Mouse (Mus musculus) hindbrain, embryonic 13.5 days (tissue): ENCODE data around the gene Impad1. TPM values are rescaled to one million over a fixed set of nuclear protein-coding genes. Genes with fewer than 3 reads are reported as not detected.

Experiments used
- ATAC-seq: fragments of 200-750 bp; cut with Nextera tagmentation; 2 replicates; pipeline ENCODE4 v1.8.0; 2017; ENCODE audit warnings: moderate TSS enrichment; ENCODE audit not compliant: low FRiP score
- H3K27ac ChIP-seq: fragments of 300-500 bp; sonication (generic); 2 replicates; pipeline ENCODE4 v1.5.1; 2015; ENCODE audit warnings: inconsistent platforms, mild to moderate bottlenecking, moderate library complexity
- H3K27me3 ChIP-seq: fragments of 300-500 bp; sonication (generic); 2 replicates; pipeline ENCODE4 v1.6.1; 2015; ENCODE audit warnings: mild to moderate bottlenecking, inconsistent platforms
- H3K36me3 ChIP-seq: fragments of 300-500 bp; sonication (generic); 2 replicates; pipeline ENCODE4 v1.6.1; 2015; ENCODE audit warnings: mild to moderate bottlenecking, inconsistent platforms
- H3K4me1 ChIP-seq: fragments of 300-500 bp; sonication (generic); replicated peaks from 2 replicates; pipeline ENCODE4 v1.6.1; 2015; ENCODE audit warnings: inconsistent platforms
- H3K4me2 ChIP-seq: fragments of 300-500 bp; sonication (generic); 2 replicates; pipeline ENCODE4 v1.6.1; 2015; ENCODE audit warnings: inconsistent platforms, mild to moderate bottlenecking, moderate library complexity
- H3K4me3 ChIP-seq: fragments of 300-500 bp; sonication (generic); 2 replicates; pipeline ENCODE4 v1.5.1; 2015; ENCODE audit warnings: mild to moderate bottlenecking, inconsistent platforms
- H3K9ac ChIP-seq: fragments of 300-500 bp; sonication (generic); 2 replicates; pipeline ENCODE4 v1.6.1; 2015; ENCODE audit warnings: mild to moderate bottlenecking, inconsistent platforms
- H3K9me3 ChIP-seq: fragments of 300-500 bp; sonication (generic); 2 replicates; pipeline ENCODE4 v1.6.1; 2016; ENCODE audit warnings: inconsistent platforms
- WGBS: fragments of 180-500 bp; shearing (Covaris S2); methylation state at CpG from one replicate; pipeline ENCODE4 v1.1.7; 2015; 5-methylcytosine and 5-hydroxymethylcytosine counted together
- polyA plus RNA-seq: library from polyadenylated mRNA; unstranded; fragments of >200 nt; fragmentation: Nextera tagmentation; extraction: Ambion mirVana; gene quantifications from 2 replicates; pipeline ENCODE4 v1.2.1, GENCODE M21; 2015

Gene Impad1
- polyA plus RNA-seq, 1 experiment from 2014 or later, result 37.0 TPM

DNA sequence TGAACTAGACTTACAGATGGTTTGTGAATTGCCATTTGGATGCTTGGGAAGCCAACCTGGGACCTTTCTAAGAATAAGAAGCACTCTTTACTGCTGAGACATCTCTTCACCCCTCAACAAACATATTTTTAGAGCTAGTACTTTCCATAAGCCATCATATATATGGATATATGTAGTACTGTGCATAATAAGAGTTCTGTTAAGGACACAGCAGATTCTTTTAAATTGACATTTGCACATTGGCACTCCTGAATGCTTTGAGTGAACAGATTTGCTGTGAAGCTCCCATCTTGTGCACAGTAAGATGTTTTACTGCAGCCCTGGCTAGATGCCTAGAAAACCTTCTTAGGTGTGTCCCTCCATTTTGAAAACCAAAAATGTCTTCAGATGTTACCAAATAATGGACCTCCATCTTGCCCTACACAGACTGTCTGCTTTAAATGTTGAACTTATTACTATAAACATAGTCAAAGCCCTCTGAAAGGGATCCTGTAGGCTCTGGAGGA lies 13.8 kb downstream of the Impad1 start:
- peaks cover 12% of the 10 kb centered on the region; the same call in 1 of the 2 replicates for H3K9me3 ChIP-seq
- H3K36me3 ChIP-seq, result peaks cover 41% of the 10 kb centered on the region
- ATAC-seq, result no peak
- no peak overlapping the region for H3K27ac ChIP-seq
- H3K4me3 ChIP-seq, result no peak overlapping the region
- no peak overlapping the region for H3K9ac ChIP-seq
- no peak overlapping the region for H3K4me2 ChIP-seq
- H3K27me3 ChIP-seq, result no peaks in the 10 kb centered on the region
- H3K4me1 ChIP-seq, result no peaks in the 10 kb centered on the region

DNA sequence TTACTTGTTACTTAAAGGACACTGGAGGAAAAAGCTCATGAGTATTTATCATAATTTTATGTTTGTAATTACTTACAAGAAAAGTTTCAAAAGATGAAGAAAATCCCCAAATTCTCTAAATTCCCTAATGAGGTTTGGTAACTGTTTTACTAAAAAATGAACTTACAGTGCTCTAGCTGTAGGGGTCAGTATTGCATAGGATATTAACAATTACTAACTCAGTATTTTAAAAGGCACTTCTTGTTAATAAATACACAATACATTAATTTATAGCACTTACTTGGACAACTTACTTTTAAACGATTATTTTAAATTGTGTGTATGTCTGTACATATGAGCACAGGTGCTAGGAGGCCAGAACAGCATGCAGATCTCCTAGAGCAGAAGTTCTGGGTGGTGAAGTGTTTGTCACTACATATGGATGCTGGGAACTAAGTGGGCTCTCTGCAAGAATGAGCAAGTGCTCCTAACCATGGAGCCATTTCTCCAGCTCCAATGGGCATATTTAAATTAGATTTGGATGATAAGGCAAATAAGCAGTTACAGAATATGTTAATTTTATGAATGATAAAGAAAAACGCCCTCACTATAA lies 21.5 kb downstream of the Impad1 start:
- Histone ChIP-seq H3K27ac (no peak overlapping the region), H3K36me3 (peaks cover 34% of the 10 kb centered on the region), H3K4me2 (no peak overlapping the region), H3K4me3 (no peak overlapping the region), H3K9ac (no peak overlapping the region), H3K9me3 (no peaks in the 10 kb centered on the region), H3K4me1 (no peaks in the 10 kb centered on the region), H3K27me3 (no peaks in the 10 kb centered on the region)
- 75% methylated on average over 2 of the region's 2 CpGs for WGBS
- ATAC-seq, result no peak

DNA sequence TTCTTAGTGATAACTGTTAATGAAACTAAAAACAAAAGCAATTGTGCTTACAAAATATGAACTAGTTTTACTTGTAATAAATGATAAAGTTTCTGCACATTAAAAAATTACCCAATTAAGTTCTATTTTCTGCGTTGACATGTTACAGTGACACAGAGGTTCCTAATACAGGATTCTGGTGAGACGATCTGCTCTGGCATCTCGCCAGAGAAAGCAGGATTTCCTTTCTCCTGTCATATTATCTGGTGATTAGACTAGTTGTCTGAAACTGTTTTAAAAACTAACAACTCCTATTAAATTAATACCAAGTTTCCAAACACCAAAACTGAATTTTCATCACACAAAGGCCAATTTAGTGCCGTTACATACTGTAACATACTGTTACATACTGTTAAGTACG lies 27.3 kb downstream of the Impad1 start:
- peaks cover 15% of the 10 kb centered on the region for H3K36me3 ChIP-seq
- H3K4me1 ChIP-seq, result no peaks in the 10 kb centered on the region
- H3K4me3 ChIP-seq, result no peak overlapping the region
- no peaks in the 10 kb centered on the region for H3K27me3 ChIP-seq
- H3K9ac ChIP-seq, result no peak overlapping the region
- no peaks in the 10 kb centered on the region for H3K9me3 ChIP-seq
- no peak for ATAC-seq
- H3K4me2 ChIP-seq, result no peak overlapping the region
- H3K27ac ChIP-seq, result no peak overlapping the region
- 78% methylated on average over 5 of the region's 5 CpGs for WGBS

DNA sequence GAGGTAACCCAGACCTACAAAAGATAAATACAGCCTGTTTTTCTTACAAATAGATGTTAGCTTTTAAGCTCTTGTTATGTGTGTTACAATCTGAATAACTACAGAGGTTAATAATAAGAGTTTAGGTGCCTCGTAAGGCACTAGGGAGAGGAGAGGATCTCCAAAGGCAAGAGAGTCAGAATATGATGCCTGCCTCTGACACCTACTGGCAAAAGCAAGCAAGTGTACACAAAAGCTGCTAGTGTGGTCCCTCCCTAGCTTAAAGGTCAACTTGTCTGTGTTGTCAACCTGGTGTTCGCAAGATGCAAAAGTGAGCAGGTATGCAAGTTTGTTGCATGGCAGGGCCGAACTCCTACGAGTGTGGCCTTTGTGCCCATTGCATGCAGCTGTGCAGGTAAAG lies 34.8 kb downstream of the Impad1 start:
- Histone ChIP-seq H3K9ac (no peak overlapping the region), H3K4me3 (no peak overlapping the region), H3K9me3 (no peaks in the 10 kb centered on the region), H3K27me3 (no peaks in the 10 kb centered on the region), H3K27ac (no peak overlapping the region), H3K36me3 (no peaks in the 10 kb centered on the region), H3K4me2 (no peak overlapping the region), H3K4me1 (no peaks in the 10 kb centered on the region)
- no peak for ATAC-seq
- 89% methylated on average over 4 of the region's 4 CpGs for WGBS

DNA sequence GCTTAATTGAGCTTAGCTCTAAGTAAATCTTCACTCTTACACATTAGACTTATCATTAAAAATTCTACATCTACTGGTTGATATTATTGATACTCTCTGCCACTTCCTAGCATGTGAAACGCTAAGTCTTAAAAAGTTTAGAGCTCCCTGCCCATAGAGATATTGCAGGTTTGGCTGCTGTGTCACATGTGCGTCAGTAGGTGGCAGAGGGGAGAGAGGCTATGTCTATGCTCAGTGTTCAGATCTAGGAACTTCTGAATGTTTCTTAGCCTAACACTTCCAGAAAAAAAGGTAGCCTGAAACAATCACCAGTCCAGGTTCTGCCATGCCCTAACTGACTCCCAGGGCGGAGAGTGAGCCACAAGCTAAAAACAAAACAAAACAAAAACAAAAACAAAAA lies 63.7 kb downstream of the Impad1 start:
- H3K9ac ChIP-seq, result no peak overlapping the region
- H3K9me3 ChIP-seq, result no peaks in the 10 kb centered on the region
- 58% methylated on average over 3 of the region's 3 CpGs for WGBS
- ATAC-seq, result no peak
- H3K4me3 ChIP-seq, result no peak overlapping the region
- H3K4me1 ChIP-seq, result no peaks in the 10 kb centered on the region
- no peaks in the 10 kb centered on the region for H3K36me3 ChIP-seq
- H3K27me3 ChIP-seq, result no peaks in the 10 kb centered on the region
- no peak overlapping the region for H3K27ac ChIP-seq
- no peak overlapping the region for H3K4me2 ChIP-seq

DNA sequence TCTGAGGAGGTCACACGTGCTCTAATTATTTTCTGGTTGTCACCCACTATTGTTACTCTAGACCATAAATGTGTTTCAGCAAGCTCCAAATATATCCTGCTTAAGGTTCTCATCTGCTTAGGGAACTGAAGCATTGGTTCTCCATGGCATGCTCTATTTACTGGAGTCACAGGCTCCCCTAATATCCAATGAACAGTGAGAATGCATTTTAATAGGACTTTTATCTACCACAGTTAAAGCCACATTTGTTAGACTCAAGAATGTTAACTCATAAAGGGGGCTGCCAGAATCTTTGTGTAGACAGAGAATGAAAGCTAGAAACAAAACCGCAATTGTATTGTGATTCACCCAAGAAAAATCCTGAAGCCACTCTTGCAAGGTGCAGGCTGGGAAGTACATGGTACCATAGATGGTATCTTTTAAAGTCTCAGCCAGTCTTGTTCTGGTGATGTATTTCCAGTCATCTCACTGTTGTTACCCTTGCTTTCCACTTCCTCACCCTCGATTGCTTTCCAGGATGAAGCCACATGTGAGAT lies 66.8 kb downstream of the Impad1 start:
- WGBS, result 82% methylated on average over 3 of the region's 3 CpGs
- Histone ChIP-seq H3K27me3 (no peaks in the 10 kb centered on the region), H3K36me3 (no peaks in the 10 kb centered on the region), H3K27ac (no peak overlapping the region), H3K4me2 (no peak overlapping the region), H3K9me3 (no peaks in the 10 kb centered on the region), H3K4me1 (no peaks in the 10 kb centered on the region), H3K9ac (no peak overlapping the region), H3K4me3 (no peak overlapping the region)
- ATAC-seq, result no peak

DNA sequence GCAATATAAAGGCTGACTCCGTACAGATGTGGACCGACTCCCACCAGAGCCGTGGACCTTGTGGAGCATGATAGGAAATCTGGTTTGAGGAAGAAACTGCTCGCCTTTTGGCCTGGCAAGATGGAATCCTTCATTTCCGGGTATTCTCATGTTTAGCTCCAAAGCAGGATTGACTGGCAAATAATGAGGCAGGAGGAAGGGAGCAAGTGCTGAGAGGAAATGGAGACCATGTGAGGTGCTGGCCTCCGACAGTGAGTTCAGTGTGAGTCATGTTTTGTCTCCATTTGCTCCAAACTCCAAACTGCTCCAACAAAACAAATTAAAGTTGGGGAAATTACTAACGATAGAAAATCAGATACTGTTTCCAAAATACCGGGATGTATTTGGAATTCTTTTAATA lies 69.3 kb downstream of the Impad1 start:
- Histone ChIP-seq H3K9ac (no peak overlapping the region), H3K27me3 (no peaks in the 10 kb centered on the region), H3K9me3 (no peaks in the 10 kb centered on the region), H3K27ac (no peak overlapping the region), H3K4me2 (no peak overlapping the region), H3K4me1 (no peaks in the 10 kb centered on the region), H3K4me3 (no peak overlapping the region), H3K36me3 (no peaks in the 10 kb centered on the region)
- ATAC-seq, result no peak
- 81% methylated on average over 8 of the region's 8 CpGs for WGBS

DNA sequence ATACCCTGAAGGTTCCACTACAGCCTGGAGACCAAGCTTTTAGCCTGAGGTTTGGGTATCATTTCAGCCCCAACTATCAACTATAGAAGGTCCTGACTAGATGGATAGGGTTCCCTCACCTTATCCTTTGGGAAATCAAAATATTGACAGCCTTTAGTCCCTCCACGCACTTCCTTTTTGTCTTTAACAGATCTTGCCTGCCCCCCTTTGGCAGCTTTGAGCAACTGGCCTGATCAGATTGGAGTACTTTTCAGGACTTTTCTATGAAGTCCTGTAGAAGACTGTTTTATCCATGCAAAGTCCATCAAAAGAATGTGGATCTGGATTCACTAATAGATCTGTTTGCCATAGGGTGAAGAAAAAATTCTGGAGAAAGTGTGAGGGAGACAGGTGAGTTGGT lies 71.1 kb downstream of the Impad1 start:
- no peak overlapping the region for H3K4me2 ChIP-seq
- 43% methylated on average over 1 of the region's 1 CpGs for WGBS
- no peak overlapping the region for H3K9ac ChIP-seq
- H3K27ac ChIP-seq, result no peak overlapping the region
- H3K36me3 ChIP-seq, result no peaks in the 10 kb centered on the region
- no peak overlapping the region for H3K4me3 ChIP-seq
- ATAC-seq, result no peak
- no peaks in the 10 kb centered on the region for H3K27me3 ChIP-seq
- H3K4me1 ChIP-seq, result no peaks in the 10 kb centered on the region
- H3K9me3 ChIP-seq, result no peaks in the 10 kb centered on the region

DNA sequence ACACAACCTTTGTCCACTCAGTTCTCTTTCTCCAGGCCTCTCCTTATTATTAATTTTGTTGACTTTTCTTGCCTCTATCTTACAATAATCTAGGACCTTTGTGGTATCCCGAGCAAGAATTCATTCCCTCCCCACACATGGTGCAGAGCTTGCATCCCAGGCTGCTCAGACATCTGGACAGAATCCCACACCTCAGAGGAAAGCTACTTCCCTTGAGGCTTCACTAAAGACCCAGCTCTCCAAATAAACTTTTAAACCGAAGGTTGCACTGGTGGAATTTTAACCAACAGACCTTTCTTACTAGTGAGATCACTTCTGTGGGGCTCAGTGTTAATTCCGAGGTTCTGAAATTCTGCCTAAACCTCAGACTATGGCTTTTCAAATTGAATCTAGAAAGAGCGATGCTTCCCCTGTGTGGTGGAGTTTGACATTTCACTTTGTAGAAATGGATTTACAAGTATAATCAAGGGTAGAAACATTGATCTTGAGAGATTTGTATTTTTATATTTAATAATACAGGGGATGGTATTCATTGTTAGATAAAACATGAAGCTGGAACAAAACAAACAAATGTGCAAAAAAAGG lies 75.3 kb downstream of the Impad1 start:
- ATAC-seq, result 0 out of 2 replicates have a peak, but pooled peaks have one; percentile 43

More for the DNA sequence above, 75.3 kb downstream of the Impad1 start:
- Histone ChIP-seq H3K4me2 (no peak overlapping the region), H3K27ac (no peak overlapping the region), H3K4me3 (no peak overlapping the region), H3K36me3 (no peaks in the 10 kb centered on the region), H3K27me3 (no peaks in the 10 kb centered on the region), H3K4me1 (no peaks in the 10 kb centered on the region), H3K9me3 (no peaks in the 10 kb centered on the region), H3K9ac (no peak overlapping the region)
- 73% methylated on average over 4 of the region's 4 CpGs for WGBS
